ENCODE assay signal across 7 mouse cellular contexts in genomic region chr8:83901566-83902485, GRCm38 (mm10). TPM values are rescaled to one million over a fixed set of nuclear protein-coding genes. Genes with fewer than 3 reads are reported as not detected.
DNase-seq lines count a peak whose midpoint lies in the region; ATAC-seq and TF ChIP-seq lines count a peak whose summit lies in the region.

No protein-coding gene starts in this region.

- DNase-seq in lung, postnatal 4 days: no peak
- peak; percentile 71 for DNase-seq in hindbrain, postnatal 0 days (ENCODE audit: low spot score)
- DNase-seq in neural tube, embryonic 10.5 days (ENCODE audit: extremely low spot score, low spot score): peak; percentile 31
- DNase-seq in adrenal gland, adult 2 months: no peak

- no peak overlapping the region for H3K27ac ChIP-seq in lung, embryonic 15.5 days
- 0 out of 2 replicates have a peak overlapping the region, but pooled peaks have one; percentile 1 for H3K27ac ChIP-seq in embryonic facial prominence, embryonic 12.5 days
- peak overlapping the region; percentile 99 for H3K27ac ChIP-seq in hindbrain, postnatal 0 days

- H3K9ac ChIP-seq in lung, embryonic 15.5 days: peak overlapping the region; percentile 90; the same call in 1 of the 2 replicates
- H3K9ac ChIP-seq in embryonic facial prominence, embryonic 12.5 days: peak overlapping the region; percentile 94
- H3K9ac ChIP-seq in hindbrain, postnatal 0 days (replicated peaks; ENCODE audit: low read length): peak overlapping the region; percentile 95

- no peaks in the 10 kb centered on the region for H3K27me3 ChIP-seq in lung, embryonic 15.5 days
- H3K27me3 ChIP-seq in embryonic facial prominence, embryonic 12.5 days: no peaks in the 10 kb centered on the region
- no peaks in the 10 kb centered on the region for H3K27me3 ChIP-seq in hindbrain, postnatal 0 days (ENCODE audit: insufficient read depth, low read length)

- peak overlapping the region; percentile 95 for H3K4me2 ChIP-seq in lung, embryonic 15.5 days
- peak overlapping the region; percentile 77 for H3K4me2 ChIP-seq in embryonic facial prominence, embryonic 12.5 days (replicated peaks)
- peak overlapping the region; percentile 69 for H3K4me2 ChIP-seq in hindbrain, postnatal 0 days (ENCODE audit: low read depth, low read length)

- H3K4me1 ChIP-seq in lung, embryonic 15.5 days: peaks cover 64% of the 10 kb centered on the region
- H3K4me1 ChIP-seq in embryonic facial prominence, embryonic 12.5 days: peaks cover 47% of the 10 kb centered on the region
- peaks cover 9% of the 10 kb centered on the region for H3K4me1 ChIP-seq in hindbrain, postnatal 0 days (ENCODE audit: insufficient read depth, low read length)

- ATAC-seq in lung, embryonic 15.5 days (ENCODE audit: borderline replicate concordance, extremely low read depth, low FRiP score, low TSS enrichment): no peak
- ATAC-seq in embryonic facial prominence, embryonic 12.5 days (ENCODE audit: insufficient number of reproducible peaks, insufficient read depth, low FRiP score, low TSS enrichment): no peak
- ATAC-seq in hindbrain, postnatal 0 days: no peak
- ATAC-seq in erythroblast, adult 5-6 weeks (replicated peaks; ENCODE audit: low FRiP score, poor library complexity, severe bottlenecking): no peak

- WGBS in lung, embryonic 15.5 days: 3% methylated on average over 14 of the region's 14 CpGs
- WGBS in embryonic facial prominence, embryonic 12.5 days: 8% methylated on average over 14 of the region's 14 CpGs
- WGBS in hindbrain, postnatal 0 days: 15% methylated on average over 14 of the region's 14 CpGs

- TF ChIP-seq CTCF in hindbrain, postnatal 0 days (IDR thresholded peaks at IDR 0.05; ENCODE audit: low read depth): no peak

- H3K4me3 ChIP-seq in lung, embryonic 15.5 days: peak overlapping the region; percentile 95
- peak overlapping the region; percentile 96 for H3K4me3 ChIP-seq in embryonic facial prominence, embryonic 12.5 days
- peak overlapping the region; percentile 93 for H3K4me3 ChIP-seq in hindbrain, postnatal 0 days (ENCODE audit: low read length)

- H3K36me3 ChIP-seq in lung, embryonic 15.5 days: no peaks in the 10 kb centered on the region
- 0 out of 2 replicates have a peak, but pooled peaks cover 5% of the 10 kb centered on the region for H3K36me3 ChIP-seq in embryonic facial prominence, embryonic 12.5 days
- no peaks in the 10 kb centered on the region for H3K36me3 ChIP-seq in hindbrain, postnatal 0 days (ENCODE audit: insufficient read depth, low read length)

- H3K9me3 ChIP-seq in lung, embryonic 15.5 days: no peaks in the 10 kb centered on the region
- H3K9me3 ChIP-seq in embryonic facial prominence, embryonic 12.5 days: no peaks in the 10 kb centered on the region
- no peaks in the 10 kb centered on the region for H3K9me3 ChIP-seq in hindbrain, postnatal 0 days (ENCODE audit: low read length)

RNA-seq across cellular contexts. Expression of gene Adgrl1, which starts 1.9 kb away (rescaled TPM):
- 18.6 and 19.7 TPM in 2 replicates for polyA plus RNA-seq in lung, embryonic 15.5 days (2015; fragmentation: Nextera tagmentation; extraction: Ambion mirVana)
- 36.7 TPM in 2 replicates for polyA plus RNA-seq in embryonic facial prominence, embryonic 12.5 days (2016; fragmentation: Nextera tagmentation; extraction: Ambion mirVana)
- total RNA-seq in hindbrain, postnatal 0 days (2014; rRNA removed): 393 and 469 TPM in 2 replicates
- 54.2 and 54.6 TPM in 2 replicates for polyA plus RNA-seq in hindbrain, postnatal 0 days (2015; fragmentation: Nextera tagmentation; extraction: Ambion mirVana)
- total RNA-seq in adrenal gland, adult 2 months (2021): 10 to 100 TPM; 58.4 to 97.0 TPM
- 101 and 112 TPM in 2 replicates for polyA plus RNA-seq in adrenal gland, adult 2 months (2012; rRNA removed)
- total RNA-seq in erythroblast, adult 5-6 weeks (2015; ENCODE audit: low replicate concordance): 0.58 and 1.7 TPM in 2 replicates
- total RNA-seq in erythroblast, adult 5-6 weeks (2017; ENCODE audit: low replicate concordance): 0.09 and 0.14 TPM in 2 replicates

RNA-seq across cellular contexts. Expression of gene Gm10644, which starts 53.2 kb away (rescaled TPM):
- 0.74 and 0.86 TPM in 2 replicates for polyA plus RNA-seq in lung, embryonic 15.5 days (2015; fragmentation: Nextera tagmentation; extraction: Ambion mirVana)
- 0.47 and 0.79 TPM in 2 replicates for polyA plus RNA-seq in embryonic facial prominence, embryonic 12.5 days (2016; fragmentation: Nextera tagmentation; extraction: Ambion mirVana)
- 0.40 and 1.7 TPM in 2 replicates for total RNA-seq in hindbrain, postnatal 0 days (2014; rRNA removed)
- polyA plus RNA-seq in hindbrain, postnatal 0 days (2015; fragmentation: Nextera tagmentation; extraction: Ambion mirVana): 0.43 and 0.56 TPM in 2 replicates
- 1 to 10 TPM; 1.7 to 1.9 TPM for total RNA-seq in adrenal gland, adult 2 months (2021)
- polyA plus RNA-seq in adrenal gland, adult 2 months (2012; rRNA removed): 2.5 and 3.7 TPM in 2 replicates
- total RNA-seq in erythroblast, adult 5-6 weeks (2015; ENCODE audit: low replicate concordance): not detected in 2 replicates
- not detected in 2 replicates for total RNA-seq in erythroblast, adult 5-6 weeks (2017; ENCODE audit: low replicate concordance)

RNA-seq across cellular contexts. Expression of gene Asf1b, which starts 53.5 kb away (rescaled TPM):
- 82.2 and 83.5 TPM in 2 replicates for polyA plus RNA-seq in lung, embryonic 15.5 days (2015; fragmentation: Nextera tagmentation; extraction: Ambion mirVana)
- 54.4 and 55.0 TPM in 2 replicates for polyA plus RNA-seq in embryonic facial prominence, embryonic 12.5 days (2016; fragmentation: Nextera tagmentation; extraction: Ambion mirVana)
- total RNA-seq in hindbrain, postnatal 0 days (2014; rRNA removed): 4.7 and 5.6 TPM in 2 replicates
- 8.3 and 10.6 TPM in 2 replicates for polyA plus RNA-seq in hindbrain, postnatal 0 days (2015; fragmentation: Nextera tagmentation; extraction: Ambion mirVana)
- 1 to 10 TPM; 2.5 to 3.4 TPM for total RNA-seq in adrenal gland, adult 2 months (2021)
- 13.6 and 15.4 TPM in 2 replicates for polyA plus RNA-seq in adrenal gland, adult 2 months (2012; rRNA removed)
- 23.1 and 32.4 TPM in 2 replicates for total RNA-seq in erythroblast, adult 5-6 weeks (2015; ENCODE audit: low replicate concordance)
- total RNA-seq in erythroblast, adult 5-6 weeks (2017; ENCODE audit: low replicate concordance): 26.2 and 32.8 TPM in 2 replicates

Comparison
In these comparisons a context has a peak if more than half of its experiments do, and no peak if none do; other contexts are left out.
1. DNase-seq: peak in hindbrain, postnatal 0 days (single experiment) and neural tube, embryonic 10.5 days (single experiment); none in lung, postnatal 4 days (0 of 2) and adrenal gland, adult 2 months (single experiment).
2. Peak in every context shown above with its lines, with median percentiles within 50 percentile points of each other: H3K4me2 ChIP-seq, H3K4me3 ChIP-seq and H3K9ac ChIP-seq.